Mouse (Mus musculus) forelimb bud, embryonic 11.5 days (tissue): Measurements from ENCODE around the gene Npepl1.

ENCODE experiments used
- DNase-seq: peaks from one replicate; pipeline ENCODE4 v3.0.0-alpha.2; 2012; ENCODE audit warnings: low read depth, low spot score

Gene Npepl1

GRCm38 (mm10) chr2:174110783-174111549 is 817 bp downstream of the Npepl1 start:
- peak; percentile 16 for DNase-seq

- DNase-seq: no peak
Measured at GRCm38 (mm10) chr2:174112931-174113330, 2.8 kb downstream of the Npepl1 start.

- DNase-seq: no peak
Measured at GRCm38 (mm10) chr2:174114148-174114864, 4.2 kb downstream of the Npepl1 start.

GRCm38 (mm10) chr2:174116929-174117328 is 6.8 kb downstream of the Npepl1 start:
- DNase-seq: peak; percentile 28

- no peak for DNase-seq
Measured at GRCm38 (mm10) chr2:174118141-174118540, 8.0 kb downstream of the Npepl1 start.

GRCm38 (mm10) chr2:174119259-174119658 is 9.1 kb downstream of the Npepl1 start:
- DNase-seq: no peak

- no peak for DNase-seq
Measured at GRCm38 (mm10) chr2:174120631-174121030, 10.5 kb downstream of the Npepl1 start.

GRCm38 (mm10) chr2:174121411-174121947 is 11.3 kb downstream of the Npepl1 start:
- no peak for DNase-seq

GRCm38 (mm10) chr2:174122331-174122730 is 12.2 kb downstream of the Npepl1 start:
- DNase-seq: no peak

GRCm38 (mm10) chr2:174123731-174124130 is 13.6 kb downstream of the Npepl1 start:
- no peak for DNase-seq

GRCm38 (mm10) chr2:174126522-174127375 is 16.6 kb downstream of the Npepl1 start:
- peak; percentile 30 for DNase-seq

- DNase-seq: no peak
Measured at GRCm38 (mm10) chr2:174127376-174127713, 17.2 kb downstream of the Npepl1 start.

GRCm38 (mm10) chr2:174128926-174129325 is 18.8 kb downstream of the Npepl1 start:
- DNase-seq: no peak

GRCm38 (mm10) chr2:174130468-174131097 is 20.4 kb downstream of the Npepl1 start:
- DNase-seq: no peak

GRCm38 (mm10) chr2:174132413-174132969 is 22.3 kb downstream of the Npepl1 start:
- no peak for DNase-seq

GRCm38 (mm10) chr2:174159035-174159434 is 48.9 kb downstream of the Npepl1 start:
- DNase-seq: no peak

- no peak for DNase-seq
Measured at GRCm38 (mm10) chr2:174160461-174160860, 50.3 kb downstream of the Npepl1 start.
